Mouse (Mus musculus) cortical plate, adult 2 months (tissue): ENCODE results near the gene AB124611. TPM values are rescaled to one million over a fixed set of nuclear protein-coding genes. Genes with fewer than 3 reads are reported as not detected.

ENCODE experiments used
- H3K27ac ChIP-seq: fragments of 200-500 bp; 2 replicates; pipeline ENCODE4 v1.5.1; 2012; ENCODE audit warnings: low read length, control low read depth, inconsistent platforms; ENCODE audit not compliant: insufficient read depth
- H3K4me1 ChIP-seq: fragments of 200-500 bp; 2 replicates; pipeline ENCODE4 v1.6.1; 2011; ENCODE audit warnings: low read length; ENCODE audit not compliant: control insufficient read depth, insufficient read depth
- H3K4me3 ChIP-seq: fragments of 200-500 bp; 2 replicates; pipeline ENCODE4 v1.5.1; 2011; ENCODE audit warnings: mild to moderate bottlenecking, low read length, control low read depth; ENCODE audit not compliant: insufficient read depth
- CTCF ChIP-seq: fragments of 200-500 bp; IDR thresholded peaks from 2 replicates; pipeline ENCODE4 v1.5.1; 2011; ENCODE audit warnings: mild to moderate bottlenecking, control low read depth, low read length; ENCODE audit not compliant: insufficient read depth; ENCODE audit errors: extremely low read depth
- POLR2A ChIP-seq: fragments of 200-500 bp; IDR thresholded peaks from 2 replicates; pipeline ENCODE4 v1.6.1; 2011; ENCODE audit warnings: mild to moderate bottlenecking, low read length, control low read depth; ENCODE audit not compliant: insufficient read depth; ENCODE audit errors: extremely low read depth
- polyA plus RNA-seq: library from polyadenylated mRNA; depleted of rRNA; stranded (reverse); fragments of >200 nt; gene quantifications from 2 replicates; pipeline ENCODE4 v1.2.3, GENCODE M21; 2012; rRNA removed

AB124611 gene
- polyA plus RNA-seq, 1 experiment = 0.86 TPM

DNA sequence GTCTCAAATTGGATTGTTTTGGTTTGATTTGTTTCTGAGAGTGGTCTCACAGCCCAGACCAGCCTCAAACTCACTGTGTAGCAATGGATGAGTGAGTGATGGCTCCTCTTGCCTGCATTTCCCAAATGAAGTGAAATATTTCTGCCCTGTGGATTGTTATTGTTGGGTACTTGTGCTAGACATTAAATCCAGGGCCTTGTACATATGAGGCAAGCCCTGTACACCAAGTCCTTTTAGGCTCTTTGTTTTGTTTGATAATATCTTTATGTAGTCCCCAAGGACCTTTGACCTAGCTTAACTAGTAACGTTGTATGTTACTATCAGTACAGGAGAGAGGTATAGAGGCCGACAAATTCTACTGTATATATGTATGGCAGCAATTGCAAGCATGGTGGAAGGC, 68.9 kb downstream of the AB124611 start:
- Histone ChIP-seq H3K27ac (no peak overlapping the region), H3K4me3 (peak overlapping the region; percentile 54; the same call in 1 of the 2 replicates), H3K4me1 (0 out of 2 replicates have a peak, but pooled peaks cover 4% of the 10 kb centered on the region)
- TF ChIP-seq CTCF (no peak), POLR2A (no peak)

Other genes with a start within 250 kb of the AB124611 start
- 42.6 and 47.2 TPM in 2 replicates for gene Kri1, start 238.2 kb upstream of the AB124611 start, polyA plus RNA-seq
- 74.1 and 76.9 TPM in 2 replicates for gene Cdkn2d, start 234.8 kb upstream of the AB124611 start, polyA plus RNA-seq
- gene Ap1m2, start 213.8 kb upstream of the AB124611 start, polyA plus RNA-seq = 2.4 and 2.5 TPM in 2 replicates
- 54.1 and 55.3 TPM in 2 replicates for gene Slc44a2, start 205.5 kb upstream of the AB124611 start, polyA plus RNA-seq
- 71.3 and 76.2 TPM in 2 replicates for gene Ilf3, start 158.3 kb upstream of the AB124611 start, polyA plus RNA-seq
- 42.5 and 43.8 TPM in 2 replicates for gene Qtrt1, start 114.3 kb upstream of the AB124611 start, polyA plus RNA-seq
- gene Dnm2, start 101.3 kb upstream of the AB124611 start, polyA plus RNA-seq = 60.8 and 67.9 TPM in 2 replicates
- gene Tmed1, start 15.9 kb upstream of the AB124611 start, polyA plus RNA-seq = 25.0 and 25.5 TPM in 2 replicates
- 58.9 and 61.6 TPM in 2 replicates for gene Carm1, start 20.7 kb downstream of the AB124611 start, polyA plus RNA-seq
- 50.4 and 53.2 TPM in 2 replicates for gene Timm29, start 66.5 kb downstream of the AB124611 start, polyA plus RNA-seq
- gene Yipf2, start 66.7 kb downstream of the AB124611 start, polyA plus RNA-seq = 27.6 and 29.1 TPM in 2 replicates
- gene Smarca4, start 90.0 kb downstream of the AB124611 start, polyA plus RNA-seq = 77.3 and 80.3 TPM in 2 replicates
- 16.6 and 17.9 TPM in 2 replicates for gene Ldlr, start 197.3 kb downstream of the AB124611 start, polyA plus RNA-seq
- gene Spc24, start 234.1 kb downstream of the AB124611 start, polyA plus RNA-seq = 2.3 and 3.3 TPM in 2 replicates